Mouse (Mus musculus): ENCODE measurements around the gene Snx8. TPM values are rescaled to one million over a fixed set of nuclear protein-coding genes. Genes with fewer than 3 reads are reported as not detected.

Snx8 gene
- polyA plus RNA-seq, 1 experiment from 2014 or later: 36.7 TPM

- H3K27ac ChIP-seq (replicated peaks): no peak overlapping the region
- whole genome bisulfite sequencing: 78% methylated on average over 14 of the region's 14 CpGs
- ATAC-seq (ENCODE audit: low FRiP score): no peak
- H3K4me1 ChIP-seq: no peaks in the 10 kb centered on the region
- H3K9ac ChIP-seq (replicated peaks): no peak overlapping the region
- no peak overlapping the region for H3K4me2 ChIP-seq
- H3K9me3 ChIP-seq (replicated peaks): no peaks in the 10 kb centered on the region
- H3K36me3 ChIP-seq: peaks cover 24% of the 10 kb centered on the region
- no peak overlapping the region for H3K4me3 ChIP-seq (replicated peaks)
- no peaks in the 10 kb centered on the region for H3K27me3 ChIP-seq (replicated peaks)
Observed at GRCm38 (mm10) chr5:140359930-140360674, 29.0 kb downstream of the Snx8 start.

- ATAC-seq (ENCODE audit: low FRiP score): no peak
- peaks cover 51% of the 10 kb centered on the region for H3K36me3 ChIP-seq
- no peak overlapping the region for H3K27ac ChIP-seq (replicated peaks)
Observed at GRCm38 (mm10) chr5:140357466-140357865, 31.6 kb downstream of the Snx8 start.

GRCm38 (mm10) chr5:140355934-140356333, 33.1 kb downstream of the Snx8 start:
- no peak for ATAC-seq (ENCODE audit: low FRiP score)
- no peaks in the 10 kb centered on the region for H3K4me1 ChIP-seq
- 89% methylated on average over 11 of the region's 11 CpGs for WGBS
- no peak overlapping the region for H3K27ac ChIP-seq (replicated peaks)
- no peak overlapping the region for H3K4me3 ChIP-seq (replicated peaks)
- no peak overlapping the region for H3K9ac ChIP-seq (replicated peaks)
- H3K36me3 ChIP-seq: peaks cover 66% of the 10 kb centered on the region
- no peak overlapping the region for H3K4me2 ChIP-seq
- no peaks in the 10 kb centered on the region for H3K27me3 ChIP-seq (replicated peaks)
- H3K9me3 ChIP-seq (replicated peaks): no peaks in the 10 kb centered on the region

More at GRCm38 (mm10) chr5:140357466-140357865, 31.6 kb downstream of the Snx8 start:
- H3K9me3 ChIP-seq (replicated peaks): no peaks in the 10 kb centered on the region
- WGBS: 94% methylated on average over 3 of the region's 3 CpGs
- no peak overlapping the region for H3K4me2 ChIP-seq
- H3K27me3 ChIP-seq (replicated peaks): no peaks in the 10 kb centered on the region
- no peaks in the 10 kb centered on the region for H3K4me1 ChIP-seq
- H3K9ac ChIP-seq (replicated peaks): no peak overlapping the region
- H3K4me3 ChIP-seq (replicated peaks): no peak overlapping the region

- Histone ChIP-seq H3K36me3 (peaks cover 61% of the 10 kb centered on the region), H3K27ac (replicated peaks) (no peak overlapping the region), H3K27me3 (replicated peaks) (no peaks in the 10 kb centered on the region), H3K4me2 (no peak overlapping the region), H3K9ac (replicated peaks) (no peak overlapping the region), H3K9me3 (replicated peaks) (no peaks in the 10 kb centered on the region), H3K4me3 (replicated peaks) (no peak overlapping the region), H3K4me1 (no peaks in the 10 kb centered on the region)
- 97% methylated on average over 6 of the region's 6 CpGs for WGBS
- no peak for ATAC-seq (ENCODE audit: low FRiP score)
Observed at GRCm38 (mm10) chr5:140352352-140352751, 36.7 kb downstream of the Snx8 start.

DNA sequence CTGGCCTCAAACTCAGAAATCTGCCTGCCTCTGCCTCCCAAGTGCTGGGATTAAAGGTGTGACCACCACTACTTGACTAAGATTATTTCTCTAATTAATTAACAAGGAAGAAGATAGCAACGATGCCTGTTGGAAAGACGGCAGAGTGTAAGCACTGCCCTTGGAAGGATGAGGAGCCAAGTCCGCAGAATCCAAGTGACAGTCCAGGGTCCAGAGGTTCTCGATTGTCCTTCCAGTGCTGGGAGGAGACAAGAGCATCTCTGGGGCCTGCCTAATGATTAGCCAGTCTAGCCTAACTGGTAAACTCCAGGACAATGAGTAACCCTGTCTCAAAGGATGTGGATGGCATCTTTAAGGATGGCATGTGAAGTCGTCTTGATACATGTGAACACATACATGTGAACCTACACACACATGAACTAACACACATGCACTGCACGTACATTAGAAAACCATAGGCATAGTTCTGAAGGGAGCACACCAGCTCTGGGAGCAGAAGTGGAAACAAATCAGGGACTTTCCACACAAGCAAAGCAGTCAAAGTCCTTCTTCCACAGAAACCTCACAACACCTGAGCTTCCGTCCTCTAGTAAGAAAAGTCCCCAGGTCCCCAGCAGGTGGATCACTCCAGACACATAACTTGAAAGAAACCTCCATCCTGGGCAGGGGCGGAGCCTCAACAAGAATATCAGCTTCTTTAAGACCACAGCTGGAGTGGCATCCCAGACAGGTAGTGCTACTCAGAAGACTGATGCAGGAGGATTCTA, 38.1 kb downstream of the Snx8 start:
- no peak for ATAC-seq (ENCODE audit: low FRiP score)
- WGBS: 93% methylated on average over 8 of the region's 8 CpGs
- H3K36me3 ChIP-seq: peaks cover 58% of the 10 kb centered on the region

GRCm38 (mm10) chr5:140349882-140350281, 39.2 kb downstream of the Snx8 start:
- no peaks in the 10 kb centered on the region for H3K27me3 ChIP-seq (replicated peaks)
- 97% methylated on average over 9 of the region's 9 CpGs for WGBS
- no peak overlapping the region for H3K27ac ChIP-seq (replicated peaks)
- no peak for ATAC-seq (ENCODE audit: low FRiP score)
- no peak overlapping the region for H3K4me2 ChIP-seq
- H3K36me3 ChIP-seq: peaks cover 54% of the 10 kb centered on the region
- H3K9me3 ChIP-seq (replicated peaks): no peaks in the 10 kb centered on the region
- no peaks in the 10 kb centered on the region for H3K4me1 ChIP-seq
- no peak overlapping the region for H3K9ac ChIP-seq (replicated peaks)
- H3K4me3 ChIP-seq (replicated peaks): no peak overlapping the region

More for the DNA sequence above, 38.1 kb downstream of the Snx8 start:
- no peaks in the 10 kb centered on the region for H3K4me1 ChIP-seq
- H3K9me3 ChIP-seq (replicated peaks): no peaks in the 10 kb centered on the region
- no peak overlapping the region for H3K4me2 ChIP-seq
- H3K9ac ChIP-seq (replicated peaks): no peak overlapping the region
- no peak overlapping the region for H3K27ac ChIP-seq (replicated peaks)
- H3K27me3 ChIP-seq (replicated peaks): no peaks in the 10 kb centered on the region
- H3K4me3 ChIP-seq (replicated peaks): no peak overlapping the region

DNA sequence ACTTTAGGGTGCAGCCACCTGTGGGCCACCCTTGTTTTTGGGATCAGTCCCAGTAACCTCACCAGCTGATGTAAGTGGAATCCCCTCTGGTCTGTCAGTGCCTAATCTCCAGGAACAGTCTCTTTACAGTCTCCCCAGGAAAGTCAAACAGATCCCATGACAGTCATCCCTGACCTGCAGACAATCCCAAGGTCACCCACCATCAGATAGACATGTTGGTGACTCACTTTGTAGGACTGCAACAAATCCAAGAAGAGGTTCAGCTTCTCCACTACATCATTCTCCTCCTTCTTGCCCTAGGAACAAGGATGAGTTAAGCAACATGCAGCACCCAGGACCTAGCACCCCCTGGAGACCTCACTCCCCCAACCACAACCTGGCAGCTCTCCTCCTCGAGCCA, 43.0 kb downstream of the Snx8 start:
- 84% methylated on average over 1 of the region's 1 CpGs for WGBS
- Histone ChIP-seq H3K36me3 (peaks cover 38% of the 10 kb centered on the region), H3K9ac (replicated peaks) (no peak overlapping the region), H3K4me2 (no peak overlapping the region), H3K4me3 (replicated peaks) (no peak overlapping the region), H3K9me3 (replicated peaks) (no peaks in the 10 kb centered on the region), H3K27ac (replicated peaks) (no peak overlapping the region), H3K27me3 (replicated peaks) (no peaks in the 10 kb centered on the region), H3K4me1 (no peaks in the 10 kb centered on the region)
- ATAC-seq (ENCODE audit: low FRiP score): no peak

DNA sequence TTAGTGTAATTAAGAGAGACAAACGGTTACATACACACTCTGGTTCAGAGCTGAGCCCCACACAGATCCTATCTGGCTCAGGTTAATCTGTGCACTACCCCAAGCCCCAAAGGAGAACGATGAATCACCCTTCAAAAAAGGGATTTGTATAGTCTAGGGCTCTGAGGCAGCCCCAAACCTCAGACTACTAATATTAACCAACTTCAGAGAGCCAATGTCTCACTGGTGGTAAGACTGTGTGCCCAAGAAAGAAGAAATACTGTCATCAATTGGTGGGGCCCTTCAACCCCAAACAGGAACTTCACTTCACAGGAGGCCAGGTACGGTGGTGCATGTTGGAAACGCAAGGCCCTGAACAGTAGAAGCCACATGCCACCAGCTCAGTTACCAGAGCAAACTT, 43.8 kb downstream of the Snx8 start:
- Histone ChIP-seq H3K9ac (replicated peaks) (no peak overlapping the region), H3K4me3 (replicated peaks) (no peak overlapping the region), H3K27me3 (replicated peaks) (no peaks in the 10 kb centered on the region), H3K36me3 (peaks cover 41% of the 10 kb centered on the region), H3K9me3 (replicated peaks) (no peaks in the 10 kb centered on the region), H3K4me2 (no peak overlapping the region), H3K27ac (replicated peaks) (no peak overlapping the region), H3K4me1 (no peaks in the 10 kb centered on the region)
- no peak for ATAC-seq (ENCODE audit: low FRiP score)
- WGBS: 89% methylated on average over 4 of the region's 4 CpGs

DNA sequence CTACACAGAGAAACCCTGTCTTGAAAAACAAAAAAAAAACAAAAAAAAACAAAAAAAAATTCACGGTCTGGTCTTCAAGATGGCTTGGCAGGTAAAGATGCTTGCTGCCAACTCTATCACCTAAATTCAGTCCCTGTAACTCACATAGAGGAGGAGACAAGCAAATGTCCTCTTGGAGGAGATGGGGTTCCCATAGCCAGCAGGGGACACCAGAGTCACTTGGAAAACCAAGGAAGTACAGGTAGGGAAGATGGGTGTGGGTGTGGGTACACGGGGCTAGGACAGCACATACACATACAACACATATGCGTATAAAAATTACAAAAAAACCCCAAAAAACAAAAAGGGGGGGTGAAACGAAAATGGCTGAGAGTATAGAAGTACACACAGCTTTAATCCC, 46.2 kb downstream of the Snx8 start:
- H3K27me3 ChIP-seq (replicated peaks): no peaks in the 10 kb centered on the region
- H3K36me3 ChIP-seq: peaks cover 62% of the 10 kb centered on the region
- H3K4me2 ChIP-seq: no peak overlapping the region
- H3K27ac ChIP-seq (replicated peaks): no peak overlapping the region
- 84% methylated on average over 4 of the region's 4 CpGs for WGBS
- H3K9me3 ChIP-seq (replicated peaks): no peaks in the 10 kb centered on the region
- no peak overlapping the region for H3K9ac ChIP-seq (replicated peaks)
- no peaks in the 10 kb centered on the region for H3K4me1 ChIP-seq
- no peak for ATAC-seq (ENCODE audit: low FRiP score)
- no peak overlapping the region for H3K4me3 ChIP-seq (replicated peaks)

- Histone ChIP-seq H3K36me3 (peaks cover 53% of the 10 kb centered on the region), H3K4me3 (replicated peaks) (no peak overlapping the region), H3K27ac (replicated peaks) (no peak overlapping the region), H3K9me3 (replicated peaks) (no peaks in the 10 kb centered on the region), H3K4me2 (no peak overlapping the region), H3K9ac (replicated peaks) (no peak overlapping the region), H3K27me3 (replicated peaks) (no peaks in the 10 kb centered on the region), H3K4me1 (no peaks in the 10 kb centered on the region)
- 92% methylated on average over 3 of the region's 3 CpGs for WGBS
- ATAC-seq (ENCODE audit: low FRiP score): no peak
Observed at GRCm38 (mm10) chr5:140339836-140340235, 49.2 kb downstream of the Snx8 start.

DNA sequence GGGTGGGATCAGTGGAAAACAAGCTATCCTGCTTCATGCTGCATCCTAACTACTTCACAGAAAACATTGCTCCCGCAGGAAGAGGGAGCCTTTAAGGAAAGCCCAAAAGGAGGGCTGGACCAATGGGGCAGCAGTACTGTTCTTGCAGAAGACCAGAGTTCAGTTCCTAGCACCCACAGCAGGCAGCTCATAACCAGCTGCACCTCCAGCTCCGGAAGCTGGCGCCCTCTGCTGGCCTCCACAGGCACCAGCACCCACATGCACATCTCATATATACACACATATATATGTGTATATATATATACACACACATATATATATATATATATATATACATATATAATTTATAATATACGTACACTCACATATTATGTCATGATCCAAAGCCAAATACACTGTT, 50.3 kb downstream of the Snx8 start:
- no peaks in the 10 kb centered on the region for H3K4me1 ChIP-seq
- no peaks in the 10 kb centered on the region for H3K27me3 ChIP-seq (replicated peaks)
- no peak overlapping the region for H3K4me2 ChIP-seq
- no peak overlapping the region for H3K9ac ChIP-seq (replicated peaks)
- H3K4me3 ChIP-seq (replicated peaks): no peak overlapping the region
- no peaks in the 10 kb centered on the region for H3K9me3 ChIP-seq (replicated peaks)
- ATAC-seq (ENCODE audit: low FRiP score): no peak
- no peak overlapping the region for H3K27ac ChIP-seq (replicated peaks)
- peaks cover 44% of the 10 kb centered on the region for H3K36me3 ChIP-seq
- 98% methylated on average over 4 of the region's 4 CpGs for WGBS

- H3K27ac ChIP-seq (replicated peaks): no peak overlapping the region
- ATAC-seq (ENCODE audit: low FRiP score): no peak
- no peaks in the 10 kb centered on the region for H3K27me3 ChIP-seq (replicated peaks)
- H3K36me3 ChIP-seq: peaks cover 37% of the 10 kb centered on the region
- no peak overlapping the region for H3K4me3 ChIP-seq (replicated peaks)
- no peak overlapping the region for H3K4me2 ChIP-seq
- WGBS: 69% methylated on average over 1 of the region's 1 CpGs
- H3K9ac ChIP-seq (replicated peaks): no peak overlapping the region
- no peaks in the 10 kb centered on the region for H3K9me3 ChIP-seq (replicated peaks)
- peaks cover 5% of the 10 kb centered on the region for H3K4me1 ChIP-seq
Observed at GRCm38 (mm10) chr5:140336680-140337079, 52.4 kb downstream of the Snx8 start.

Measured in neural tube, embryonic 15.5 days (tissue).